Mouse (Mus musculus) megakaryocyte-erythroid progenitor cell, adult 5-6 weeks (primary cell): ENCODE data around the gene Pik3ap1. TPM values are rescaled to one million over a fixed set of nuclear protein-coding genes. Genes with fewer than 3 reads are reported as not detected.
A peak's percentile ranks its signal among the peaks of the same experiment; 100 is the strongest.
"Not testable (repeated sequence)": the region's sequence is repeated elsewhere in the genome, so short reads cannot be mapped to it uniquely, and the experiment has no call there.

Experiments used
- ATAC-seq: replicated peaks from 2 replicates; pipeline ENCODE4 v1.8.0; 2016; ENCODE audit warnings: mild to moderate bottlenecking, inconsistent platforms; ENCODE audit not compliant: severe bottlenecking, poor library complexity, low FRiP score, low TSS enrichment
- total RNA-seq, 2 experiments: library from RNA; stranded (forward) in 1 of 2; stranded (reverse) in 1 of 2; fragments of 200-1000, 215-1000 nt in 1 of 2; fragments of >200 nt in 1 of 2; fragmentation: Nextera tagmentation in 1 of 2; gene quantifications; 2 replicates each; pipeline ENCODE4 v1.2.3; 2014 to 2017

Gene Pik3ap1
- total RNA-seq, 2 experiments from 2014 or later: 1.2 to 2.3 TPM

GRCm38 (mm10) chr19:41339020-41339836 lies 45.7 kb downstream of the Pik3ap1 start:
- peak; percentile 52 for ATAC-seq

GRCm38 (mm10) chr19:41338379-41338778 lies 46.5 kb downstream of the Pik3ap1 start:
- no peak for ATAC-seq

DNA sequence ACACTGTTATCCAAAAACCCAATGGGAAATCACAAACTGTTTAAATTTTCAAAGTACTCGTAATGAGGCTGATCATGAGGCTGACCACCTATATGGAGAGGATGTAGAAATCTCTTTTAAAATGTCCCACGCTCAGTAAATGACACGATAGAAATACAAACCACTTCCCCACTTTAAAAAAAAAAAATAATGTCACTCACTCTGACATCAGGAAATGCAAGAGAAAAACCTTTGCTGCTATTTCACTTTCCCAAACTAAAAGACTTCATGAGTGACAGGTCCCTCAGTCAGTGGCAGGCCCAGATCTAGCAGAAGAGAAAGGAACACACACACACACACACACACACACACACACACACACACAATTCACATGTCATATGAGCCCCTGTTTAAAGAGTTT lies 49.2 kb downstream of the Pik3ap1 start:
- no peak for ATAC-seq

DNA sequence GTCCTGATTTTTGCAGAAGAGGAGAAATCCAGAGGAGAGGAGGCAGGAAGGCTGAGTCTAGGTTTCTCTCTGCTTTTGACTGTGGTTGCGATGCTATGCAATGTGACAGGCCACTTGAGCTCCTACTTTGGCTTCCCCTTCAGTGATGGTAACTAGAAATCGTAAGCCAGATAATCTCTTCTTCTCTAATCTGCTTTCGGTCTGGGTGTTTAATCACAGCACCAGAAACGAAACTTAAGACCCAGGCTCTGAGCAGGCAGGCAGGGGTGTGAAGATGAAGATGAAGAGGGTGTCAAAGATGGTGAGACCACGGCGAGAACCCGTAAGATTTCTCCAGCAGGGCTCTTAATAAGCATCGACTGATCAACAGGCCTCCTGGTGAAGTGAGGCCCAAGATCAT lies 51.9 kb downstream of the Pik3ap1 start:
- ATAC-seq: no peak

- no peak for ATAC-seq
Observed at GRCm38 (mm10) chr19:41332228-41332627, 52.7 kb downstream of the Pik3ap1 start.

DNA sequence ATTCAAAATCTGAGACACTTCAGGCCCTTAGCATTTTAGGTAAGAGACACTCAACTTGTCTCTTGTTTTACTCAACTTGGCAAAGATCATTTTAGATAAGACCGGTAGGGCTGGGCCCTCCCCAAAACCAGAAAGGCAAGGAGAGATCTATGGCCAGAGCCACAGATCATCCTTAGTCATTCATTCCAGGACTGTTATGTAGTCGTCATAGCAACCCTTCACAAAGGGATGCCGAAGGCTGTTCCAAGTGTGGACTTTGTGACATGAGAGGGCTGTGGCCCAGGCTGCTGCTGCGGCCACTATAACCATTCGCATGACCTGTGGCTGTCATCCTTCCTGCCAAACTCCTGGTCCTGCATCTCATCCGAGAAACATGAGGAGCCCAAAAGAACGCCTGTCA lies 54.5 kb downstream of the Pik3ap1 start:
- ATAC-seq: no peak

DNA sequence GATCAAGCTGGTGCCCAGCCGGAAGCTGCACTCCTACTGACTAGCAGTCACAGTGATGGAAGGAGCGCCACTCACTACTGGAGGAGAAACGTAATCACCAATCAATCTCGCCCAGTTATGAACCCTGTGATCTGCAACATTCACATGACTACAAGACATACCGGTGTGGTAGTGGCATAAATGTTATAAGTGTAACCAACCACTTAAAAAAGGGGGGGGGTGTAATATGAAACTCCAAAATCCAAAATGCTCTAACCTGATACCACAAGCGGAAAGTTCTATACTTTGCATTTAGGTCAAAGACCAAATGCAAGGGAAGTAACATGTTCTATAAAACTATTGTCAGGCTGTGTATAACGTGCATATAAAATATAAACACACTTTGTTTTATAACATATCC lies 54.9 kb downstream of the Pik3ap1 start:
- no peak for ATAC-seq

DNA sequence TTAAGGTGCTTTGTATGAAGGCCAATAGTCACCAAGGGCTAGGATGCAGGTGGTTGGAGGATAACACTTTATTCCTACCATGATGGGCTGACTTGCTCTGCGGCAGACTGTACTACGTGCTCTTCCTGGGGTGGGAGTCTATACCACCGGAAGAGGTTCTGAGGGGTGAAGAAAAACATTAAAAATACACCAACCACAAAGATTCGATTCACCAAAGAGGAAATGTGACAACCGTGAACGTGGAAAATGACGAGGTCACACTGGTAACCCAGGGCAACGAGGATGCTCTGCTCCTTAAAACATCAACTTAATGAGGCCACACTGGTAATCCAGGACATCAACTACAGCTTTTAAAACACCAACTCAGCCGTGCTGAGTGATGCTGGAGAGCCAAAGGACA lies 56.2 kb downstream of the Pik3ap1 start:
- ATAC-seq: no peak

DNA sequence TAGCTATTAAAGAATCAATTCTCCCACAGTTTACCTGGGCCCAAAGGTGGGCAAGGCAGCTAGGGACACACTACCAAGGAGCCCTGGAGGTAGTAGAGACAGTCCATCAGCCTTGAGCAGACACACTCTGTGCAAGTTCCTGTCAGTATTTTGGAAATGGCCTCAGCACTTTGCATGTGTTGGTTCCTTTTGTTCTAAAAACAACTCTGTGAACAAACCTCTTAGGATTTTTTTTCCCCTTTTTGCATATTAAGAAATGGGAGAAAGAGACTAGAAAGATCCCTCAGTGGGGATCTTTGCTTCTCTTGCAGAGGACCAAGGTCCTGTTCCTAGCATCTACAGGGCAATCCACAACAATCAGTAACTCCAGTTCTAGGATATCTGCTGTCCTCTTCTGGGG lies 61.1 kb downstream of the Pik3ap1 start:
- no peak for ATAC-seq

- ATAC-seq: no peak
Observed at GRCm38 (mm10) chr19:41323125-41323524, 61.8 kb downstream of the Pik3ap1 start.

GRCm38 (mm10) chr19:41321149-41321548 lies 63.8 kb downstream of the Pik3ap1 start:
- no peak for ATAC-seq

DNA sequence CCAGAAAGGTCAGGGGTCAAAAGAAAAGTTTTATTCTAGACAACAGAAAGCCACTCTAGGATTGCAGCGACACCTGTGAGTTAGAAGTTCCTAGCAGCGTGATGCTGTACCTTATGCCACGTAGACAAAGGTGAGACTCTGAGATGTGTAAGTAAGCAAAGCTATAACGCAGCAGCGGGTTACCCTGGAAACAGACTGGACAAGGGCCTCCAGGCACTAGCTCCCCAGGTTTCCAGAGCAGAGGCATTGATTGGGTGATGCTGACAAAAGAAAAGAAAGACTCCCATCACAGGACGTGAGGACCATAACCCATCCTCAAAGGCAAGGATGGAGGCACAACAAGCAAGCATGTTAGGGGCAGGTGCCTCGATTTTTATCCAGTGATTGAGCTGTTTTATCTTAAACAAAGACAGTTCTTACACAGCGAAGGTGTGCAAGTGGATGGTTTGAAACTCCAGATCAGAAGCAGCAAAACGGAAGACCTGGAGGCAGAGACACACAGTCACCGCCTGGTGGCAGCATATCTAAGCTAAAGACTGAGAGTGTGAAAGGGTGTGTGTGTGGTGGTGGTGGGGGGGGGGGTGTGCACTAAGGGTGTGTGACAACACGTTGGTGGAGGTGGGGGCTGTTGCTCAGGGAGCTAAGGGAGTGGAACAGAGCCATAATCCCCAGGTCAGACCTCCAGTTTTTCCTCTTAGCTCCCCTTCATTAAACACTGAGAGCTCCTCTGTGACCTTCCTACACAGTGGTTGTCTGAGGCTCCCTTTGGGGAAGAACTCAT lies 67.4 kb downstream of the Pik3ap1 start:
- ATAC-seq: peak; percentile 73

DNA sequence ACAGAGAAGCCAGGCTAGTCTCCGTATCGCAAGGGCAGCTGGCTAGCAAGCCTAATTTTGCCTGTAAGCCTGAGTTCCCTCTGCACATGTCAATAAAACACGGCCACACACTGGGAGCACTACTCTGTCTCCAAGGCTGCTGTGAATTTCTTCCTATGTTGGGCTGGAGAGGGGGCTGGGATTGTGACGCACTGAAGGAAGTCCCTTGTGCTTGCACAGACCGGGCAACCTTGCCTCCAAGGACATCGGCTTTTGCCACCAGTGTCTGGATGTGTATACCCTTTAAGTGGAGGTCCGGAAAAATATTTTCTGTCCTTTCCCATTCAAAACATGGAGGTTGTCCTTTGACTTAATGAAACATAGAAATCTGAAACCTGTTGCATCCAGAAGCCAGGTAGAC lies 70.2 kb downstream of the Pik3ap1 start:
- no peak for ATAC-seq

DNA sequence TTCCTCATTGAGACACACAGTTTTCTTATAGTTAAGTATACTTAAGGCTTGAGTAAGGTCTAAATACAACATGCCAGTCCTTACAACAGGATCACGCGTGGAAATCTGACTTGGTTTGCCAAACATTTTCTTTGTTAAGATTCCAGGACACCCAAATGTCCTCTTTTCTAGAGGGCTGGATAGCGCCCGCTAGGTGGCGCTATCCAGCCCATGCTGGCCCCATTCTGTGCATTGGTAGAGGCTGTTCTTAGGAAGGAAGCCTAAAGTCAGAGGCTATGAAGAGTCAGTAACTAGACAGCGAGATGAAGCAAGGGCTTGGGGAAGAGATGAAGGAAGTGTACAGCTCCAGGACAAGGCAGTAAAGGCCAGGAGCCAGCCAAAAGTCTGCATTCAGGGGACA lies 71.2 kb downstream of the Pik3ap1 start:
- ATAC-seq: no peak

DNA sequence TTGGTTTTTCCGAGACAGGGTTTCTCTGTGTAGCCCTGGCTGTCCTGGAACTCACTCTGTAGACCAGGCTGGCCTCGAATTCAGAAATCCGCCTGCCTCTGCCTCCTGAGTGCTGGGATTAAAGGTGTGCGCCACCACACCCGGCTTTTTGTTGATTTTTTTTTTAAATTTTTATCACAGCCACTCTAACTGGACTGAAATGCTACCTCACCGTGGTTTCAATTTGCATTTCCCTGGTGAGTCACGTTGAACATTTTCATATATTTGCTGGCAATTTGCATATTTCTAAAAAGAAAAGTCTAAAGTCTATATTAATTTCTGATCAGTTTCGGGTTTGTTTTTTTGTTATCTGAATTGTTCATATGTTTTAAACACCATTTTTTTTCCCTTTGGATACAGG lies 72.3 kb downstream of the Pik3ap1 start:
- not testable (repeated sequence) for ATAC-seq

DNA sequence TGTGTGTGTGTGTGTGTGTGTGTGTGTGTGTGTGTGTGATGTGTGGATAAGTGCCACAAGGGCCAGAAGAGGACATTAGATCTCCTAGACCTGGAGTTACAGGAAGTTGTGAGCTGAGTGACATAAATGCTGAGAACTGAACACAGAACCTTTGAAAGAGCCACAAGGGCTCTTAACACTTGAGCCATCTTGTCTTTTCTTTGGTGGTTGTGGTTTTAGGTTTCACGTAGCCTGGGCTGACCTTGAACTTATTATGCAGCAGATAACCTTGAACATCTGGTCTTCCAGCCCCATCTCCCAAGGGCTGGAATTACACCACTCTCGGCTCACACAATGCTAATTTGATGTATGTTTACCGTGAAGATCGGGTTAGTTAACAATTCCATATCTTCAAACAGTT lies 72.9 kb downstream of the Pik3ap1 start:
- no peak for ATAC-seq

DNA sequence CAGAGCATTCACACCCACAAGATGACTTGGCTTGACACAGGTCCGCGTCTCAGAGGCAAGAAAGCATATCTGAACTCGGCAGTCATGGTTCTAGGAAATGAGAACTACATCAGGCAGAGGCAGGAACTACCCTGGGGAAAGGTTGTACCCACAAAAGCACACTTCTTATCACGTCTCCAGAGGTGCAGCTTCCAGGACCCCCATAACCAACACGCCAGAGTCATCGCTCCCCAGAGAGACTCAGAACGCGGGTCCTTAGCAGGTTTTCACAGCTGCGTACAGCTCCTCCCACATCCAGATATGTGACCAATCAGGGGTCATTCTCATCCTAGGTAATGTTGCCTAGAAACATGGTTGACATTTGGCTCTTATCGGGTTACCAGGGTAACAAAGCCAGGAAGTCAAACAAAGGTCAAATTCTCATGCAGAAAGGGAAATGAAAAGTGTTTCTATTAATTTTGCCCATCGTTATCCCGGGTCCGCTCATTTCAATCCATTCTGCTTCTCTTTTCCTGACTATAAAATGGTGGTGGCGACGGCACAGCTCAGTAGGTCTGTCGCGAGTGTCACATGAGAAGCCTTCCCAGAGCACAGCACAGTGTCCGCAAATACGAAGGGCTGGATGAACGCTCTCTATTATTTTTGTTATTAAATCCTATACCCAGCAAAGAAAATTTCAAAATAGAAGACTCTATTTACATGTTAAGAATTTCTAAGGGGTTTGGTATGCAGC lies 73.8 kb downstream of the Pik3ap1 start:
- peak; percentile 95 for ATAC-seq

DNA sequence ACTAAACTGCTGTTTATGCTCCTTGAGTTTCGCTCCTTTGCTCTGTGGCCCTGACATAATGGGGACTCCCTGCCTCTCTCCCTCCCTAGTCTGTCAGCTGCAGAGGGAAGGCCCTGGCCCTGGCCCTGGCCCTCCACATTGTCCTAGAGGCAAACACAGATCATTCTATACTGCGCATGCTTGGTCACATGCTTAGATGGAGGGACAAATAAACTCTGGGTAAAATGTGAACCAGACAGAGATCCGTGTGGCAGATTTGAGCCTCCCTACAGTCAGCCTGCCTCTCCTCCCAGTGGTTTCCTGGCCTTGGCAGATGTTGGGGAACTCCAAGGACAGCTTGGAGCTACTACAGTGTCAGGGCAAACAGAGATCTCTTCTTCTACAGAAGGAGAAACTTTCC lies 81.0 kb downstream of the Pik3ap1 start:
- no peak for ATAC-seq

DNA sequence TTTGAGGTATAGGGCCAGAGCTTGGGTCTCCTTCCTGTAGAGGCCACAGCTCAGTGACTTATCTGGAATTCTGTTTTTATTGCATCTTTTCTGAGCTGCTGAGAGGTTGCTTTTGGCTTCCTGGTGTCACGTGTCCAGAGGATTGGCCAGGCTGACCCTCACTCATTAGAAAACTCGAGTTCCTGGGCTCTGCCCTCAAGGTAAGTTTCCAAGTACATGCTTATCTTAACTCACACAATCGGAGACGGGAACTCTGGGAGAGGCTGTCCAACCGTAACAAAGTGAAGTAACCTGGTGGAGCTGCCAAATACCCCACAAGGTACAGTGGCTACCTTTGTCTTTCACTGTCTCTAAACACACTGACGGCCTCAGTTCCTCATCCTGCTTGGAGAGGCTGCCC lies 81.5 kb downstream of the Pik3ap1 start:
- ATAC-seq: no peak

DNA sequence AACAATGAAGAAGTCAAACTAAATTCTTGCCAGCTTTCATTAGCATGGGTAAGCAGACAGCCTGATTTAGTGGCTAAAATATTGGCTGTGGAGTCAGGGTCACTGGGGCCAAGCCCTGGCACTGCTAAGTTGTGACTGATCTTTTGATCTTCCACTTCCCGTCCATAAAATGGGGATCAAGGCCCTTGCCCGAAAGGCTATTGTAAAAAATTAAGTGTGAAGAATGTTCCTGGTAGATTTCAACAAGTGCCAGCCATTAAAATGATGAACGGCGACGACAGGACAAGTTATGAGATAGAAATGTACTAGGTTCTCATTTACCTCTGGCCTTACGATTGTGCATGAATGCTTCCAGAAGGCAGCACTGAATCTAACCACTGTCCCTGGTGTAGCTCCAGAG lies 83.0 kb downstream of the Pik3ap1 start:
- no peak for ATAC-seq
